Mouse (Mus musculus): ENCODE measurements around the gene Rabgap1l. TPM values are rescaled to one million over a fixed set of nuclear protein-coding genes. Genes with fewer than 3 reads are reported as not detected.

The Rabgap1l gene
- polyA plus RNA-seq, 1 experiment from 2014 or later: 41.7 TPM

DNA sequence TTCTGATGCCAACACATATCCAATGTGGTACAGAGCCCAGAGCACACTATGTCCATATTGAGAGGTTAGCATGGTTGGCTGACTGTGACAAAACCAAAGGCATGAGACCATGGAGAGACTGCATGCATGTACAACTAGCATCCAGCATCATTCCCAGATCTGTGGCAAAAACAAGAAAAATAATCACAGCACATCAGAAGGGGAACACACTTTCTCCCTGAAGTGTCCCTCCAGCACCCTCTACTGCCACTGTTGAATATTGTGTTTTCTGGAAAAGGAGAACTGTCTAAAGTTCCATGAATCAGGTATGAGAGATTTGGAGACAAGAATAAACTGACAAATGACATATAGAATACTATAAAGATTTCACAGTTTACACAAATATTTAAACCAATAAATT lies 78.3 kb downstream of the Rabgap1l start:
- DNase-seq (ENCODE audit: low spot score) (peak; percentile 75), ATAC-seq (ENCODE audit: low FRiP score) (no peak; the same call in 1 of the 2 replicates)

DNA sequence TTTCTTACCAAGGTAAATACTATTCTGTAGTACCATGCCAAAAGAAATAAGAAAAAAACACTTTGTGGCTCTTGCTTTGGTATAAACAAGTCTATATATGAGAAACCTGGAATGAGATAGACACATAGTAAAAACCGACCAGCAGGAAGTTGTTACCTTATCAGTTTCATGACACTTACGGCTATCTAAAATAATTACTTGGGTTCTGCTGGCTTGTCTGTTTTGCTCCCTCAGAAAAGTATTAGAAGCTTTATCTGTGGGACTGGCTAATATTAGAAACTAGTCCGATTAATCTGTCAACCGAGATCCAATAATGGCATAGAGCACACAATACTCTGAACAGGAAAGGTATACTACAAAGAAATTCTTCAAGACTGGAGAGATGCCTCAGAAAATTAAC lies 79.1 kb downstream of the Rabgap1l start:
- DNase-seq (ENCODE audit: low spot score): no peak
- H3K4me2 ChIP-seq (replicated peaks): no peak overlapping the region
- 89% methylated on average over 4 of the region's 4 CpGs for WGBS
- no peaks in the 10 kb centered on the region for H3K36me3 ChIP-seq (replicated peaks; ENCODE audit: control insufficient read depth, insufficient read depth)
- no peaks in the 10 kb centered on the region for H3K9me3 ChIP-seq (ENCODE audit: control insufficient read depth, low read length)
- H3K4me1 ChIP-seq (replicated peaks; ENCODE audit: control insufficient read depth, insufficient read depth, low read length): no peaks in the 10 kb centered on the region
- ATAC-seq (ENCODE audit: low FRiP score): no peak
- no peaks in the 10 kb centered on the region for H3K27me3 ChIP-seq (ENCODE audit: control insufficient read depth, insufficient read depth, low read length)
- no peak overlapping the region for H3K27ac ChIP-seq
- H3K4me3 ChIP-seq (replicated peaks; ENCODE audit: low read length): no peak overlapping the region
- H3K9ac ChIP-seq: no peak overlapping the region

More for the DNA sequence above, 78.3 kb downstream of the Rabgap1l start:
- H3K4me3 ChIP-seq (replicated peaks; ENCODE audit: low read length): no peak overlapping the region
- H3K27ac ChIP-seq: no peak overlapping the region
- H3K36me3 ChIP-seq (replicated peaks; ENCODE audit: control insufficient read depth, insufficient read depth): no peaks in the 10 kb centered on the region
- H3K27me3 ChIP-seq (ENCODE audit: control insufficient read depth, insufficient read depth, low read length): no peaks in the 10 kb centered on the region
- H3K9me3 ChIP-seq (ENCODE audit: control insufficient read depth, low read length): no peaks in the 10 kb centered on the region
- no peak overlapping the region for H3K9ac ChIP-seq
- H3K4me1 ChIP-seq (replicated peaks; ENCODE audit: control insufficient read depth, insufficient read depth, low read length): no peaks in the 10 kb centered on the region
- H3K4me2 ChIP-seq (replicated peaks): no peak overlapping the region

DNA sequence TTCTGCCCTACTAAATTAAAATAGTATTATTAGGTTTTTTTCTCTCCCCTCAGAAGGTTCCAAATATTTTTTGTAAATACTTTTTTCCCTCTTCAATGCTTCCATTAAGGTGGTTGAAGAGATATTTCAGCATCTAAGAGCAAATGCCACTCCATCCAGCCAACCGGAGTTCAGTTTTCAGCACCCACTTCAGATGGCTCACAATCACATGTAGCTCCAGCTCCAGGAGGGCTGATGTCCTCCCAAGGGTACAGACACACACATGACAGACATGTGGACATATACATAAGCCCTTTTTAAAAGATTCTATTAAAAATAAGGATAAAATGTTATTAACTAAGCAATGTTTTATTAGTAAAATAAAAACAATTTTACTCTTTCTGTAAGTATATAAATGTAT lies 79.6 kb downstream of the Rabgap1l start:
- Histone ChIP-seq H3K4me3 (replicated peaks; ENCODE audit: low read length) (no peak overlapping the region), H3K9ac (no peak overlapping the region), H3K9me3 (ENCODE audit: control insufficient read depth, low read length) (no peaks in the 10 kb centered on the region), H3K4me1 (replicated peaks; ENCODE audit: control insufficient read depth, insufficient read depth, low read length) (no peaks in the 10 kb centered on the region), H3K36me3 (replicated peaks; ENCODE audit: control insufficient read depth, insufficient read depth) (no peaks in the 10 kb centered on the region), H3K27me3 (ENCODE audit: control insufficient read depth, insufficient read depth, low read length) (no peaks in the 10 kb centered on the region), H3K27ac (no peak overlapping the region), H3K4me2 (replicated peaks) (no peak overlapping the region)
- DNase-seq (ENCODE audit: low spot score): no peak
- 85% methylated on average over 1 of the region's 1 CpGs for WGBS
- no peak for ATAC-seq (ENCODE audit: low FRiP score)

DNA sequence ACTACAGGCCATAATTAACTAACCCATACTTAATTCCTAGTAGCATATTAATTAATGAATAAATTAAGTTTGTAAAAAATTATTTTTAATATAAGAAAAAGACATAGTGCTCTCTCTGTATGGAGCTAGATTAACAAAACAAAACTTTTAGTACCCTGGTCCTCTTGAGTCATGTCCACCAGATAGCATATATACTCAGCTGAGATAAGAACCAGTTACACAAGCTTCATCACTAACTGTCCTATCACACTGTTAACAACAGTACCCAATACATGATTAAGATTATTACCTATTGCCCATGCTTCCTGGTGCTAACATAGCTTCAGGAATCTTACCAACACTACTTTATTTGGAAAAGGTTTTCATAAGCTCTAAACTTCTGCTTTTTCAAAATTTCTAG lies 82.5 kb downstream of the Rabgap1l start:
- no peaks in the 10 kb centered on the region for H3K27me3 ChIP-seq (ENCODE audit: control insufficient read depth, insufficient read depth, low read length)
- H3K27ac ChIP-seq: no peak overlapping the region
- no peak for ATAC-seq (ENCODE audit: low FRiP score)
- no peak overlapping the region for H3K4me3 ChIP-seq (replicated peaks; ENCODE audit: low read length)
- H3K9me3 ChIP-seq (ENCODE audit: control insufficient read depth, low read length): no peaks in the 10 kb centered on the region
- H3K4me2 ChIP-seq (replicated peaks): no peak overlapping the region
- DNase-seq (ENCODE audit: low spot score): no peak
- no peak overlapping the region for H3K9ac ChIP-seq
- H3K36me3 ChIP-seq (replicated peaks; ENCODE audit: control insufficient read depth, insufficient read depth): no peaks in the 10 kb centered on the region
- no peaks in the 10 kb centered on the region for H3K4me1 ChIP-seq (replicated peaks; ENCODE audit: control insufficient read depth, insufficient read depth, low read length)

DNA sequence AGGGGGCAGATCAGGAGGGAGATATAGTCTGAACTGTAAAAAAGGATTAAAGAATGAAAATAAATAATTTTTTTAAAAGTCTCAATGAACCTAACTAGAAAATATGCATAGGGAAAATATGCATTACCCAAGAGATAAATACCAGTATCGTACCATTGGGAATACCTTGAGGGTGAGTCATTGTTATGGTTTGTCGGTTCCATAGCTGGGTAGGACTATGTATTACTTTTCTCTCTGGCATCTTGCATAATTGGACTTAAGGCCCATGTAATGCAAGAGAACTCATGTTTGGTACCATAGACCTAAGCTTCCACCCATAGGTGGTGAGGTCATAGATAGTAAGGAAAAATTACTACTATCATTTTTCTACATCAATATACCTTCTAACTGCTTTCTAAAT lies 88.4 kb downstream of the Rabgap1l start:
- WGBS: 96% methylated on average over 2 of the region's 2 CpGs
- no peaks in the 10 kb centered on the region for H3K4me1 ChIP-seq (replicated peaks; ENCODE audit: control insufficient read depth, insufficient read depth, low read length)
- no peak for ATAC-seq (ENCODE audit: low FRiP score)
- no peaks in the 10 kb centered on the region for H3K36me3 ChIP-seq (replicated peaks; ENCODE audit: control insufficient read depth, insufficient read depth)
- no peak overlapping the region for H3K27ac ChIP-seq
- no peak overlapping the region for H3K9ac ChIP-seq
- H3K27me3 ChIP-seq (ENCODE audit: control insufficient read depth, insufficient read depth, low read length): no peaks in the 10 kb centered on the region
- no peaks in the 10 kb centered on the region for H3K9me3 ChIP-seq (ENCODE audit: control insufficient read depth, low read length)
- H3K4me2 ChIP-seq (replicated peaks): no peak overlapping the region
- DNase-seq (ENCODE audit: low spot score): no peak
- H3K4me3 ChIP-seq (replicated peaks; ENCODE audit: low read length): no peak overlapping the region

DNA sequence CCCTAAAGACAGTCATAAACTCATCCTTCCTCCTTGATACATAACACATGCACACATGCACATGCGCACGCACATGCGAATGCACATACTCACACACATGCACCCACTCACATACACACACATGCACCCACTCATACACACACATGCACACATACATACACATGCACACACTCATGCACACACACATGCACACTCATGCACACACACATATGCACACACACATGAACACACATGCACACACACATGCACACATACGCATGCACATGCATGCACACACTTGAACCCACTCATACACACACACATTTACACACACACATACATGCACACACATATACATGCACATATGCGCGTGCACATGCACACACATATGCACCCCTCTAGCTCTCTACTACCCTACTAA lies 89.2 kb downstream of the Rabgap1l start:
- WGBS: 99% methylated on average over 6 of the region's 6 CpGs
- no peaks in the 10 kb centered on the region for H3K27me3 ChIP-seq (ENCODE audit: control insufficient read depth, insufficient read depth, low read length)
- H3K36me3 ChIP-seq (replicated peaks; ENCODE audit: control insufficient read depth, insufficient read depth): no peaks in the 10 kb centered on the region
- no peak overlapping the region for H3K9ac ChIP-seq
- ATAC-seq (ENCODE audit: low FRiP score): no peak
- H3K27ac ChIP-seq: no peak overlapping the region
- H3K4me2 ChIP-seq (replicated peaks): no peak overlapping the region
- H3K4me1 ChIP-seq (replicated peaks; ENCODE audit: control insufficient read depth, insufficient read depth, low read length): no peaks in the 10 kb centered on the region
- H3K9me3 ChIP-seq (ENCODE audit: control insufficient read depth, low read length): no peaks in the 10 kb centered on the region
- no peak overlapping the region for H3K4me3 ChIP-seq (replicated peaks; ENCODE audit: low read length)
- no peak for DNase-seq (ENCODE audit: low spot score)

DNA sequence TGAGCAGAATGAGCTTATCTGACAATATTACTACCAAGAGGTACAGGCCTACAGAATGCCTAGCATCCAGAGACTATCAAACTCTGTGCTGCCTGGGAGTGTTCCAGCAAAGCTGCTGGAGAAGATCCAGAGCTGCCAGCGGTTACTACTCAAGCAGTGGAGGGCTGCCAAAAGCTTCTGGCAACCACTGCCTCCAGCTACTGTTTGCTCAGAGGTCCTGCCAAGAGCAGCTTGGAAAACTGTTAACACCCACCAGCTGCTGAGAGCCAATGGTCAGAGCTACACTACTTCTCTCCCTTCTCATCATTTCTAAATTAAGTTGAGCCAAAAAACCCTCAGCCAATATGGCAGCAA lies 99.9 kb downstream of the Rabgap1l start:
- H3K9me3 ChIP-seq (ENCODE audit: control insufficient read depth, low read length): no peaks in the 10 kb centered on the region
- H3K27ac ChIP-seq: no peak overlapping the region
- no peaks in the 10 kb centered on the region for H3K4me1 ChIP-seq (replicated peaks; ENCODE audit: control insufficient read depth, insufficient read depth, low read length)
- H3K9ac ChIP-seq: no peak overlapping the region
- H3K27me3 ChIP-seq (ENCODE audit: control insufficient read depth, insufficient read depth, low read length): no peaks in the 10 kb centered on the region
- ATAC-seq (ENCODE audit: low FRiP score) (peak; percentile 82), DNase-seq (ENCODE audit: low spot score) (peak; percentile 84)
- H3K36me3 ChIP-seq (replicated peaks; ENCODE audit: control insufficient read depth, insufficient read depth): no peaks in the 10 kb centered on the region
- no peak overlapping the region for H3K4me3 ChIP-seq (replicated peaks; ENCODE audit: low read length)
- H3K4me2 ChIP-seq (replicated peaks): no peak overlapping the region
- 67% methylated on average over 1 of the region's 1 CpGs for WGBS

DNA sequence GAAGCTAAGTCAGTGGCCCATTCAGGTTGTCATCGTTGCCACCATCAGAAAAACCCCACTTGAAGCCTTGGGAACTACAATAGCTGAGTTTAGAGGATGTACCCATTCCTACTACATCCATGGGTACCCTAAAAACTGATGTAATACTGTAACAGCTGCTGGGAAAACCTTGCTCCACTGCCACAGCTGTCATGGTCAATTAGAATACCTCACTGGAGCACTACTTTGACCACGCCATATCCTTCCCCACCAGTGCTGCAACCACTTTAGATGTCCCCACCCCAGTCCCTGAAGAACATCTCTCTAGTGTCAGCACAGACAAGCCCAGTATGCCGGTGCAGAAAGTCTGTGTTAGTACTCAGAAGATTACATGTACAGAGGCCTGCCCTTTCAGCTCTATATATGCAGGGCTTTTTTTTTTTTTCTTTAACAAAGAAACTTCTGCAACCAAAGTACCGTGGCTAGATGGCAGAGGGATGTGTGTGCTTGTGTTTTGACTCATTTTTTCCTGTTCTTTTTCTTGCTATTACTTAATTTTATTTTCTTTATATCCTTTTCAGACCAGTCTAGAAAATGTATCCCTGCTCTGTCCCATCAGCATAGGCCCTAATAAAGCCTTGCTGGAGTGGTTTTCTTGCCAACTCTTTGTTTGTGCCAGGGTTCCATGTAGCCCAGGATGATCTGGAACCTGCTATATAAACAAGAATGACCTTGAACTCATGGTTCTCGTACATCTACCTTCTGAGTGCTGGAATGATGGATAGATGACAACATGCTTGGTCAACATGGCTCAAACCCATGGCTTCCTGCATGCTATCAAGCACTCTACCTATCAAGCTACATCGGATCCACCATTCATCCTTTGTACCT lies 100.6 kb downstream of the Rabgap1l start:
- Histone ChIP-seq H3K27me3 (ENCODE audit: control insufficient read depth, insufficient read depth, low read length) (no peaks in the 10 kb centered on the region), H3K9me3 (ENCODE audit: control insufficient read depth, low read length) (no peaks in the 10 kb centered on the region), H3K9ac (no peak overlapping the region), H3K4me3 (replicated peaks; ENCODE audit: low read length) (no peak overlapping the region), H3K27ac (no peak overlapping the region), H3K4me1 (replicated peaks; ENCODE audit: control insufficient read depth, insufficient read depth, low read length) (no peaks in the 10 kb centered on the region), H3K4me2 (replicated peaks) (no peak overlapping the region), H3K36me3 (replicated peaks; ENCODE audit: control insufficient read depth, insufficient read depth) (no peaks in the 10 kb centered on the region)
- no peak for ATAC-seq (ENCODE audit: low FRiP score)
- WGBS: 83% methylated on average over 6 of the region's 6 CpGs
- DNase-seq (ENCODE audit: low spot score): no peak

DNA sequence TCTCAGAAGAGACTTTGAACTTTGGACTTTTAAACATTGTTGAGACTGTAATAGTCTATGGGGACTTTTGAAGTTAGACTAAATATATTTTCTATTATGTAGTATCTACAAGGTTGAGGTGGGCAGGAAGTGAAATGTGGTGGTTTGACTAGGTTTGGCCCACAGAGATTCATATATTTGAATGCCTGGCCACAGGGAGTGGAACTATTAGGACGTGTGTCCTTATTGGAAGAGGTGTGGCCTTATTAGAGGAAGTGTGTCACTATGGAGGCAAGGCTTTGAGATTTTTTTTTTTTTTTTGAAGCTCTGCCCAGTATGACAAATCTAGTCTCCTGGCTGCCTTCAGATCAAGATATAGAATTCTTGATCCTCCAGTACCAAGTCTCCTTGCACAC lies 101.8 kb downstream of the Rabgap1l start:
- no peak for DNase-seq (ENCODE audit: low spot score)
- H3K27me3 ChIP-seq (ENCODE audit: control insufficient read depth, insufficient read depth, low read length): no peaks in the 10 kb centered on the region
- H3K36me3 ChIP-seq (replicated peaks; ENCODE audit: control insufficient read depth, insufficient read depth): no peaks in the 10 kb centered on the region
- H3K4me2 ChIP-seq (replicated peaks): no peak overlapping the region
- no peak overlapping the region for H3K27ac ChIP-seq
- no peaks in the 10 kb centered on the region for H3K4me1 ChIP-seq (replicated peaks; ENCODE audit: control insufficient read depth, insufficient read depth, low read length)
- peaks cover 3% of the 10 kb centered on the region; the same call in 1 of the 2 replicates for H3K9me3 ChIP-seq (ENCODE audit: control insufficient read depth, low read length)
- WGBS: 90% methylated on average over 1 of the region's 1 CpGs
- H3K9ac ChIP-seq: no peak overlapping the region
- ATAC-seq (ENCODE audit: low FRiP score): no peak
- H3K4me3 ChIP-seq (replicated peaks; ENCODE audit: low read length): no peak overlapping the region

Measured in hindbrain, embryonic 14.5 days (tissue).